Mouse (Mus musculus) liver, postnatal 0 days (tissue): Measurements from ENCODE around the gene Kcne1.

Experiments used
- CTCF ChIP-seq: sonication (generic); IDR thresholded peaks from 2 replicates; pipeline ENCODE4 v1.5.1; 2016; ENCODE audit warnings: antibody characterized with exemption, low read depth
- EP300 ChIP-seq: IDR thresholded peaks from 2 replicates; pipeline ENCODE4 v1.6.1; 2016; ENCODE audit warnings: antibody characterized with exemption, low read depth, mild to moderate bottlenecking

- TF ChIP-seq EP300, result no peak
- TF ChIP-seq CTCF, result peak; percentile 11; the same call in 1 of the 2 replicates
Measured at GRCm38 (mm10) chr16:92383412-92383811, 24.1 kb upstream of the Kcne1 start.
